Mouse (Mus musculus): ENCODE measurements around the gene Olfr620. TPM values are rescaled to one million over a fixed set of nuclear protein-coding genes. Genes with fewer than 3 reads are reported as not detected.

The Olfr620 gene
- polyA plus RNA-seq (2014; fragmentation: Illumina TruSeq; extraction: RNeasy Lipid Tissue Mini Kit (QIAGEN cat#74804); ENCODE audit: low read depth, low replicate concordance) = not detected

DNA sequence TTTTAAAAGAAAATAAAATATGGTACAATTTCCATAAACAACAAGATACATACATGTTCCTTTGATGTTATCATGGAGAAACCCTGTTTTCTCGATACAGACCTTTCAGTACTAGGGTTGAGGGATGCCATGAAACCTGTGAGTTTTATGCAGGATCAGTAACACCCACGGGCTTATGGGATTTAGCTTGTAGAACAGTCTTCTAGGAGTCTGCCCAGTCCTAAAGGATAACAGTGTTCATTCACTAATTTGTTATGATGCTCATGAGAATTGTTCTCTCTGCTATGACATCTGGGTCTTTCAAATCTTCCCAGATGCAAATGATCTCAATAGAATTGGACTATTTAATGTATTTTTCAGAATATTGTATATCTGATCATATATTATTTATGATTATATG lies at the start of gene Olfr620:
Gene Olfr620 (minus strand): TSS at position 101 of the 400 bp plus-strand sequence.

GRCm38 (mm10) chr7:103642602-103643001 lies 30.3 kb upstream of the Olfr620 start, which contains the start of gene Olfr622:
Gene Olfr622 (minus strand): TSS chr7:103642702.

GRCm38 (mm10) chr7:103600275-103600674 lies 12.1 kb downstream of the Olfr620 start, which contains the start of gene Olfr619:
Gene Olfr619 (plus strand): TSS chr7:103600575.

GRCm38 (mm10) chr7:103589803-103590202 lies 22.5 kb downstream of the Olfr620 start, which contains the start of gene Olfr618:
Gene Olfr618 (plus strand): TSS chr7:103590103.

DNA sequence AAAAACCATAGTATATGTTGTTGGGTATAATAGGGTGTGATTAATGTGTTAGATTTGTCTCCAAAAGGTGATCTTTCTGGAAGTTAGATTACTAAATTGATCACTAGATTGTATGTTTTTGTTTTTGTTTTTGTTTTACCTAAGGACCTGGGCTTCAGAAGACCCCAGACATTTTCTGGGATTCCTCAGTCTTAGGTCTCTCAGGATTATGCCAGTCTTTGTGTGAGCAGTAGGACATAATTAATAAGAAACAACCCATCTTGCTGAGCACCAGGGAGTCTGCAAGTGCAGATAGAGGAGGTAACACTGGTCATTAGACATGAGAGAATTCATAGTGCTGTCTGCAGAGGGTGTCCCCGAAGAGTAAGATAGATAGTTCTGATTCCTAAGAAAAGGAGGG lies 39.6 kb downstream of the Olfr620 start, which contains the start of gene Olfr617:
Gene Olfr617 (plus strand): TSS at position 301 of the 400 bp plus-strand sequence.

DNA sequence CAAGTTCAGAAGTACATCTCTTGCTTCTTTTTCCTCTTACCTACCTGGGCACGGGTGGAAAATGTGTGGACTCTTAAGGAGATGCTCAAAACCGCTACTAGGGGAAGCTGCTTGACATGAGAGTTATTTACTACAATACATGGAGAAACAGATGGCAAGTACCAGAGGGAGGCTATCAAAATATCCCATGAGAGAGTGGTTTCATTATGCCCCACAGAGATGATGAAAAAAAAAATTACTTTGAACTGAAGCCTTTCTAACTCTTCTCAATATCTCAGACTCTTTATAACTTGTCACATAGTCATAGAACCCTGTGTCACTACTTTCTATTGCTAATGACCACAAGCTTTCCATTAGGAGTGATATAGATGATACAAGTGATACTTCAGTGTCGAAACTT lies 43.3 kb downstream of the Olfr620 start, which contains the start of gene Olfr616:
Gene Olfr616 (minus strand): TSS at position 101 of the 400 bp plus-strand sequence.

DNA sequence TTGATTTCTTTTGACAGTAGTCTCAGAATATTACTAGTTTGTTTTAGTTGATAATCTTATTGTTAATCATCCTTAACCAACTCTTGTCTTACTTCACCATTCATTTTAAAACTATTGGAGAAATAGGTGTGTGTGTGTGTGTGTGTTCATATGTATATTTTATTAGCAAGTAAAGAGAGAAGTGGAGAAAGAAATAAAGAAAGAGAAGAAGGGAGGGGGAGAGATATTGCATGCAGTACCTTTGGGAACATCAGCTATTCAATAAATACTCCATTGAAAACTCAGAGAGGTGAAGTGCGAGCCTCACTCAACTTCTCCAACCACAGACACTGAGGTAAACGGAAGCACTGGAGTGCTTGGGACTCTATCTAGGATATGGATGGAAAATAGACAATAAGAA lies 56.6 kb downstream of the Olfr620 start, which contains the start of gene Olfr615:
Gene Olfr615 (plus strand): TSS at position 301 of the 400 bp plus-strand sequence.

Other genes with a start within 250 kb of the Olfr620 start
- gene Olfr601, start 249.9 kb downstream of the Olfr620 start, polyA plus RNA-seq (2014; fragmentation: Illumina TruSeq; extraction: RNeasy Lipid Tissue Mini Kit (QIAGEN cat#74804); ENCODE audit: low read depth, low replicate concordance) = not detected
- not detected for gene Olfr603, start 226.4 kb downstream of the Olfr620 start, polyA plus RNA-seq (2014; fragmentation: Illumina TruSeq; extraction: RNeasy Lipid Tissue Mini Kit (QIAGEN cat#74804); ENCODE audit: low read depth, low replicate concordance)
- gene Usp17lc, start 197.5 kb downstream of the Olfr620 start, polyA plus RNA-seq (2014; fragmentation: Illumina TruSeq; extraction: RNeasy Lipid Tissue Mini Kit (QIAGEN cat#74804); ENCODE audit: low read depth, low replicate concordance) = not detected
- not detected for gene Olfr605, start 167.1 kb downstream of the Olfr620 start, polyA plus RNA-seq (2014; fragmentation: Illumina TruSeq; extraction: RNeasy Lipid Tissue Mini Kit (QIAGEN cat#74804); ENCODE audit: low read depth, low replicate concordance)
- not detected for gene Olfr606, start 163.5 kb downstream of the Olfr620 start, polyA plus RNA-seq (2014; fragmentation: Illumina TruSeq; extraction: RNeasy Lipid Tissue Mini Kit (QIAGEN cat#74804); ENCODE audit: low read depth, low replicate concordance)
- not detected for gene Olfr607, start 148.4 kb downstream of the Olfr620 start, polyA plus RNA-seq (2014; fragmentation: Illumina TruSeq; extraction: RNeasy Lipid Tissue Mini Kit (QIAGEN cat#74804); ENCODE audit: low read depth, low replicate concordance)
- not detected for gene Olfr608, start 142.7 kb downstream of the Olfr620 start, polyA plus RNA-seq (2014; fragmentation: Illumina TruSeq; extraction: RNeasy Lipid Tissue Mini Kit (QIAGEN cat#74804); ENCODE audit: low read depth, low replicate concordance)
- not detected for gene Olfr609, start 114.5 kb downstream of the Olfr620 start, polyA plus RNA-seq (2014; fragmentation: Illumina TruSeq; extraction: RNeasy Lipid Tissue Mini Kit (QIAGEN cat#74804); ENCODE audit: low read depth, low replicate concordance)
- gene Olfr610, start 100.4 kb downstream of the Olfr620 start, polyA plus RNA-seq (2014; fragmentation: Illumina TruSeq; extraction: RNeasy Lipid Tissue Mini Kit (QIAGEN cat#74804); ENCODE audit: low read depth, low replicate concordance) = not detected
- gene Olfr611, start 91.7 kb downstream of the Olfr620 start, polyA plus RNA-seq (2014; fragmentation: Illumina TruSeq; extraction: RNeasy Lipid Tissue Mini Kit (QIAGEN cat#74804); ENCODE audit: low read depth, low replicate concordance) = not detected
- gene Olfr612, start 69.8 kb downstream of the Olfr620 start, polyA plus RNA-seq (2014; fragmentation: Illumina TruSeq; extraction: RNeasy Lipid Tissue Mini Kit (QIAGEN cat#74804); ENCODE audit: low read depth, low replicate concordance) = not detected
- gene Olfr613, start 64.5 kb downstream of the Olfr620 start, polyA plus RNA-seq (2014; fragmentation: Illumina TruSeq; extraction: RNeasy Lipid Tissue Mini Kit (QIAGEN cat#74804); ENCODE audit: low read depth, low replicate concordance) = not detected
- gene Olfr615, start 56.5 kb downstream of the Olfr620 start, polyA plus RNA-seq (2014; fragmentation: Illumina TruSeq; extraction: RNeasy Lipid Tissue Mini Kit (QIAGEN cat#74804); ENCODE audit: low read depth, low replicate concordance) = not detected
- not detected for gene Olfr616, start 43.4 kb downstream of the Olfr620 start, polyA plus RNA-seq (2014; fragmentation: Illumina TruSeq; extraction: RNeasy Lipid Tissue Mini Kit (QIAGEN cat#74804); ENCODE audit: low read depth, low replicate concordance)
- not detected for gene Olfr617, start 39.5 kb downstream of the Olfr620 start, polyA plus RNA-seq (2014; fragmentation: Illumina TruSeq; extraction: RNeasy Lipid Tissue Mini Kit (QIAGEN cat#74804); ENCODE audit: low read depth, low replicate concordance)
- not detected for gene Olfr618, start 22.4 kb downstream of the Olfr620 start, polyA plus RNA-seq (2014; fragmentation: Illumina TruSeq; extraction: RNeasy Lipid Tissue Mini Kit (QIAGEN cat#74804); ENCODE audit: low read depth, low replicate concordance)
- not detected for gene Olfr619, start 12.0 kb downstream of the Olfr620 start, polyA plus RNA-seq (2014; fragmentation: Illumina TruSeq; extraction: RNeasy Lipid Tissue Mini Kit (QIAGEN cat#74804); ENCODE audit: low read depth, low replicate concordance)
- not detected for gene Olfr622, start 30.2 kb upstream of the Olfr620 start, polyA plus RNA-seq (2014; fragmentation: Illumina TruSeq; extraction: RNeasy Lipid Tissue Mini Kit (QIAGEN cat#74804); ENCODE audit: low read depth, low replicate concordance)
- not detected for gene Olfr623, start 51.2 kb upstream of the Olfr620 start, polyA plus RNA-seq (2014; fragmentation: Illumina TruSeq; extraction: RNeasy Lipid Tissue Mini Kit (QIAGEN cat#74804); ENCODE audit: low read depth, low replicate concordance)
- not detected for gene Olfr624, start 58.7 kb upstream of the Olfr620 start, polyA plus RNA-seq (2014; fragmentation: Illumina TruSeq; extraction: RNeasy Lipid Tissue Mini Kit (QIAGEN cat#74804); ENCODE audit: low read depth, low replicate concordance)
- not detected for gene Olfr625-ps1, start 70.2 kb upstream of the Olfr620 start, polyA plus RNA-seq (2014; fragmentation: Illumina TruSeq; extraction: RNeasy Lipid Tissue Mini Kit (QIAGEN cat#74804); ENCODE audit: low read depth, low replicate concordance)
- not detected for gene Olfr243, start 102.1 kb upstream of the Olfr620 start, polyA plus RNA-seq (2014; fragmentation: Illumina TruSeq; extraction: RNeasy Lipid Tissue Mini Kit (QIAGEN cat#74804); ENCODE audit: low read depth, low replicate concordance)
- not detected for gene Olfr628, start 117.8 kb upstream of the Olfr620 start, polyA plus RNA-seq (2014; fragmentation: Illumina TruSeq; extraction: RNeasy Lipid Tissue Mini Kit (QIAGEN cat#74804); ENCODE audit: low read depth, low replicate concordance)
- gene Olfr629, start 132.4 kb upstream of the Olfr620 start, polyA plus RNA-seq (2014; fragmentation: Illumina TruSeq; extraction: RNeasy Lipid Tissue Mini Kit (QIAGEN cat#74804); ENCODE audit: low read depth, low replicate concordance) = not detected
- not detected for gene Olfr630, start 144.8 kb upstream of the Olfr620 start, polyA plus RNA-seq (2014; fragmentation: Illumina TruSeq; extraction: RNeasy Lipid Tissue Mini Kit (QIAGEN cat#74804); ENCODE audit: low read depth, low replicate concordance)
- gene Olfr69, start 159.1 kb upstream of the Olfr620 start, polyA plus RNA-seq (2014; fragmentation: Illumina TruSeq; extraction: RNeasy Lipid Tissue Mini Kit (QIAGEN cat#74804); ENCODE audit: low read depth, low replicate concordance) = not detected
- gene Olfr68, start 167.2 kb upstream of the Olfr620 start, polyA plus RNA-seq (2014; fragmentation: Illumina TruSeq; extraction: RNeasy Lipid Tissue Mini Kit (QIAGEN cat#74804); ENCODE audit: low read depth, low replicate concordance) = not detected
- not detected for gene Olfr67, start 179.3 kb upstream of the Olfr620 start, polyA plus RNA-seq (2014; fragmentation: Illumina TruSeq; extraction: RNeasy Lipid Tissue Mini Kit (QIAGEN cat#74804); ENCODE audit: low read depth, low replicate concordance)
- gene Hbb-bt, start 201.5 kb upstream of the Olfr620 start, polyA plus RNA-seq (2014; fragmentation: Illumina TruSeq; extraction: RNeasy Lipid Tissue Mini Kit (QIAGEN cat#74804); ENCODE audit: low read depth, low replicate concordance) = 792 TPM
- gene Hbb-bs, start 215.6 kb upstream of the Olfr620 start, polyA plus RNA-seq (2014; fragmentation: Illumina TruSeq; extraction: RNeasy Lipid Tissue Mini Kit (QIAGEN cat#74804); ENCODE audit: low read depth, low replicate concordance) = 6,129 TPM
- gene Hbb-bh2, start 228.0 kb upstream of the Olfr620 start, polyA plus RNA-seq (2014; fragmentation: Illumina TruSeq; extraction: RNeasy Lipid Tissue Mini Kit (QIAGEN cat#74804); ENCODE audit: low read depth, low replicate concordance) = not detected
- gene Hbb-bh1, start 230.6 kb upstream of the Olfr620 start, polyA plus RNA-seq (2014; fragmentation: Illumina TruSeq; extraction: RNeasy Lipid Tissue Mini Kit (QIAGEN cat#74804); ENCODE audit: low read depth, low replicate concordance) = not detected
- not detected for gene Hbb-y, start 240.7 kb upstream of the Olfr620 start, polyA plus RNA-seq (2014; fragmentation: Illumina TruSeq; extraction: RNeasy Lipid Tissue Mini Kit (QIAGEN cat#74804); ENCODE audit: low read depth, low replicate concordance)

Measured in heart, adult 10 weeks (tissue).